In the genomic region with DNA sequence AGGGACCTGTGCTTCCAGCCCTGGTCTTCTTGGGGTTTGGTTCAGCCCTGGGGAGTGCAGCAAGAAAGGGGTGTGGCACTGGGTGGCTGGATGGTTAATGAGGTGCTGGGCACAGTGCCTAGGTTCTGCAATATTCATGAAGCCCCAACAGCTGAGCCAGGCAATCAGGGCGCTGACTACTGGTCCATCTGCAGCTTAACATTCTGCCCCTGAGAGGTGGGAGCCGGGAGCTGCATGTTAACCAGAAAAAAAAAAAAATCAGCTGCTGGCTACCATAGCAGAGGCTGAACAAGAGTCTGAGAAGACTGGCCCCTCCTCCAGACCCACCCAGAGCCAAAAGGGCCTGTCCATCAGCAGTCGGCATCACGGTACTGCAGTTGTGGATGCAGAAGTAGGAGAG, we compare ENCODE assay signal across 13 mouse cellular contexts. TPM values are rescaled to one million over a fixed set of nuclear protein-coding genes. Genes with fewer than 3 reads are reported as not detected.
A peak's percentile ranks its signal among the peaks of the same experiment; 100 is the strongest.
DNase-seq lines count a peak whose midpoint lies in the region; ATAC-seq lines count a peak whose summit lies in the region.
"Had no signal": no experiment of that assay in that cellular context is flagged by ENCODE, and none has a peak within 500 bp of the region (broad histone marks: within the 10 kb centered on the region; RNA-seq: fewer than 3 reads in every experiment).

No protein-coding gene starts in this region.

- H3K4me2 ChIP-seq in forebrain, embryonic 16.5 days (ENCODE audit: low read length), result no peak overlapping the region
- H3K4me2 ChIP-seq in midbrain, embryonic 15.5 days, result no peak overlapping the region
- H3K4me2 ChIP-seq in kidney, embryonic 15.5 days, result no peak overlapping the region
- H3K4me2 ChIP-seq: intestine, embryonic 15.5 days; limb, embryonic 13.5 days had no signal

- ATAC-seq in forebrain, embryonic 16.5 days, result peak; percentile 74
- ATAC-seq in midbrain, embryonic 15.5 days (replicated peaks), result peak; percentile 32; the same call in 1 of the 2 replicates
- ATAC-seq in megakaryocyte, adult 5-6 weeks (ENCODE audit: poor library complexity, severe bottlenecking), result no peak
- ATAC-seq in kidney, embryonic 15.5 days (replicated peaks; ENCODE audit: low FRiP score), result no peak
- ATAC-seq: intestine, embryonic 15.5 days had no signal

- 11% methylated on average over 4 of the region's 4 CpGs for WGBS in forebrain, embryonic 16.5 days
- 27% methylated on average over 4 of the region's 4 CpGs for WGBS in midbrain, embryonic 15.5 days
- 42% methylated on average over 4 of the region's 4 CpGs for WGBS in kidney, embryonic 15.5 days

- peaks cover 2% of the 10 kb centered on the region; the same call in 1 of the 2 replicates for H3K36me3 ChIP-seq in forebrain, embryonic 16.5 days (ENCODE audit: control insufficient read depth, insufficient read depth)
- no peaks in the 10 kb centered on the region for H3K36me3 ChIP-seq in midbrain, embryonic 15.5 days (replicated peaks)
- no peaks in the 10 kb centered on the region for H3K36me3 ChIP-seq in kidney, embryonic 15.5 days
- H3K36me3 ChIP-seq: intestine, embryonic 15.5 days; limb, embryonic 13.5 days had no signal

- DNase-seq in cerebellum, adult 11-12 months, result peak; percentile 58
- no peak for DNase-seq in cerebellum, adult 18-20 months
- DNase-seq in left cerebral cortex, postnatal 4 days, result peak; percentile 74
- no peak for DNase-seq in left cerebral cortex, adult 18-20 months (ENCODE audit: low spot score in 2 of 2)
- DNase-seq: gastrocnemius, postnatal 14 days; lung, adult 2 months had no signal

- H3K9me3 ChIP-seq in forebrain, embryonic 16.5 days (ENCODE audit: control insufficient read depth, low read length), result no peaks in the 10 kb centered on the region
- no peaks in the 10 kb centered on the region for H3K9me3 ChIP-seq in midbrain, embryonic 15.5 days
- no peaks in the 10 kb centered on the region for H3K9me3 ChIP-seq in kidney, embryonic 15.5 days (replicated peaks)
- H3K9me3 ChIP-seq: intestine, embryonic 15.5 days; limb, embryonic 13.5 days; megakaryocyte, embryonic 14.5 days had no signal

- no peak overlapping the region for H3K9ac ChIP-seq in forebrain, embryonic 16.5 days (replicated peaks; ENCODE audit: low read depth, low read length)
- H3K9ac ChIP-seq in midbrain, embryonic 15.5 days, result no peak overlapping the region
- H3K9ac ChIP-seq in kidney, embryonic 15.5 days, result no peak overlapping the region
- H3K9ac ChIP-seq: intestine, embryonic 15.5 days; limb, embryonic 13.5 days had no signal

- intact Hi-C loops in left cerebral cortex, postnatal 4 days (cut with DNase I), result loop anchor here (5.0 kb wide), 1 partner anchor 53 kb away; a partner anchor contains a TSS

- H3K4me1 ChIP-seq in forebrain, embryonic 16.5 days (replicated peaks; ENCODE audit: control insufficient read depth, insufficient read depth, low read length), result peaks cover 49% of the 10 kb centered on the region
- H3K4me1 ChIP-seq in midbrain, embryonic 15.5 days, result peaks cover 39% of the 10 kb centered on the region
- peaks cover 5% of the 10 kb centered on the region for H3K4me1 ChIP-seq in kidney, embryonic 15.5 days
- H3K4me1 ChIP-seq: intestine, embryonic 15.5 days had no signal

- no peaks in the 10 kb centered on the region for H3K27me3 ChIP-seq in forebrain, embryonic 16.5 days (replicated peaks; ENCODE audit: control insufficient read depth, insufficient read depth, low read length)
- H3K27me3 ChIP-seq in midbrain, embryonic 15.5 days (replicated peaks), result no peaks in the 10 kb centered on the region
- H3K27me3 ChIP-seq in kidney, embryonic 15.5 days, result no peaks in the 10 kb centered on the region
- H3K27me3 ChIP-seq: intestine, embryonic 15.5 days; limb, embryonic 13.5 days had no signal

- H3K27ac ChIP-seq in forebrain, embryonic 16.5 days (ENCODE audit: low read length), result no peak overlapping the region; the same call in 1 of the 2 replicates
- no peak overlapping the region for H3K27ac ChIP-seq in midbrain, embryonic 15.5 days
- no peak overlapping the region for H3K27ac ChIP-seq in kidney, embryonic 15.5 days
- H3K27ac ChIP-seq: intestine, embryonic 15.5 days; limb, embryonic 13.5 days had no signal

- no peak overlapping the region for H3K4me3 ChIP-seq in forebrain, embryonic 16.5 days (replicated peaks; ENCODE audit: low read length)
- H3K4me3 ChIP-seq in midbrain, embryonic 15.5 days, result no peak overlapping the region
- no peak overlapping the region for H3K4me3 ChIP-seq in kidney, embryonic 15.5 days (replicated peaks)
- H3K4me3 ChIP-seq: intestine, embryonic 15.5 days; limb, embryonic 13.5 days; megakaryocyte, embryonic 14.5 days had no signal

RNA-seq across cellular contexts. Expression of a gene that starts 52.7 kb away (rescaled TPM):
- total RNA-seq in left cerebral cortex, postnatal 4 days (2021), result 10 to 100 TPM; 91.2 to 95.5 TPM
- total RNA-seq in left cerebral cortex, adult 18-20 months (2021), result 100 to 1,000 TPM; 162 to 174 TPM
- 41.7 and 44.9 TPM in 2 replicates for polyA plus RNA-seq in forebrain, embryonic 16.5 days (2015; fragmentation: Nextera tagmentation; extraction: Ambion mirVana)
- 34.7 and 35.1 TPM in 2 replicates for polyA plus RNA-seq in midbrain, embryonic 15.5 days (2015; fragmentation: Nextera tagmentation; extraction: Ambion mirVana)
- total RNA-seq in megakaryocyte, adult 5-6 weeks (2015), result 0.11 and 0.18 TPM in 2 replicates
- 0.22 TPM in 1 of 2 replicates, not detected in the other for total RNA-seq in megakaryocyte, adult 5-6 weeks (2017)
- polyA plus RNA-seq in kidney, embryonic 15.5 days (2015; fragmentation: Nextera tagmentation; extraction: Ambion mirVana), result 16.8 and 19.1 TPM in 2 replicates

Comparison
In these comparisons a context has a peak if more than half of its experiments do, and no peak if none do; other contexts are left out.
1. DNase-seq: peak in cerebellum, adult 11-12 months (single experiment) and left cerebral cortex, postnatal 4 days (single experiment); none in cerebellum, adult 18-20 months (0 of 2) and left cerebral cortex, adult 18-20 months (0 of 2).
2. ATAC-seq: peak in forebrain, embryonic 16.5 days (single experiment) and midbrain, embryonic 15.5 days (single experiment); none in megakaryocyte, adult 5-6 weeks (single experiment) and kidney, embryonic 15.5 days (single experiment).
3. RNA of a gene that starts 52.7 kb away (total RNA-seq): 162 to 174 TPM in left cerebral cortex, adult 18-20 months and 91.2 to 95.5 TPM in left cerebral cortex, postnatal 4 days; 0.11 to 0.22 TPM in megakaryocyte, adult 5-6 weeks; every median in the first group is over 10 times any median in the second.